Mouse (Mus musculus) lung, postnatal 0 days (tissue): ENCODE results near the gene Nars2.

Source experiments
- CTCF ChIP-seq: IDR thresholded peaks from 2 replicates; pipeline ENCODE4 v1.5.1; 2016; ENCODE audit warnings: antibody characterized with exemption, mild to moderate bottlenecking
- EP300 ChIP-seq: IDR thresholded peaks from 2 replicates; pipeline ENCODE4 v1.6.1; 2016; ENCODE audit warnings: antibody characterized with exemption, mild to moderate bottlenecking, control low read depth

- TF ChIP-seq CTCF, result no peak
- no peak for TF ChIP-seq EP300
Measured at GRCm38 (mm10) chr7:97094241-97094640, 142.9 kb downstream of the Nars2 start.
